Mouse (Mus musculus): ENCODE data around the gene Ubr2. TPM values are rescaled to one million over a fixed set of nuclear protein-coding genes. Genes with fewer than 3 reads are reported as not detected.

Gene Ubr2
- polyA plus RNA-seq, 1 experiment from 2014 or later: 7.0 TPM

GRCm38 (mm10) chr17:46926192-46926591, 84.2 kb downstream of the Ubr2 start:
- ATAC-seq (ENCODE audit: low read depth): no peak
- 56% methylated on average over 6 of the region's 6 CpGs for WGBS (ENCODE audit: insufficient replicate concordance)

GRCm38 (mm10) chr17:46920855-46921254, 89.5 kb downstream of the Ubr2 start:
- no peak overlapping the region for H3K27ac ChIP-seq
- H3K4me2 ChIP-seq: no peak overlapping the region
- H3K4me1 ChIP-seq (replicated peaks): no peaks in the 10 kb centered on the region
- no peak for ATAC-seq (ENCODE audit: low read depth)
- H3K27me3 ChIP-seq: no peaks in the 10 kb centered on the region
- 61% methylated on average over 6 of the region's 6 CpGs for WGBS (ENCODE audit: insufficient replicate concordance)
- H3K9me3 ChIP-seq (replicated peaks): no peaks in the 10 kb centered on the region
- H3K9ac ChIP-seq: no peak overlapping the region
- no peak overlapping the region for H3K4me3 ChIP-seq (replicated peaks)
- no peaks in the 10 kb centered on the region for H3K36me3 ChIP-seq
- DNase-seq: no peak

More at GRCm38 (mm10) chr17:46926192-46926591, 84.2 kb downstream of the Ubr2 start:
- no peak overlapping the region for H3K4me2 ChIP-seq
- H3K4me1 ChIP-seq (replicated peaks): peaks cover 15% of the 10 kb centered on the region
- H3K27me3 ChIP-seq: no peaks in the 10 kb centered on the region
- H3K9me3 ChIP-seq (replicated peaks): no peaks in the 10 kb centered on the region
- peaks cover 28% of the 10 kb centered on the region for H3K36me3 ChIP-seq
- H3K4me3 ChIP-seq (replicated peaks): no peak overlapping the region
- no peak overlapping the region for H3K27ac ChIP-seq
- H3K9ac ChIP-seq: no peak overlapping the region
- DNase-seq: no peak

GRCm38 (mm10) chr17:46918951-46919350, 91.4 kb downstream of the Ubr2 start:
- Histone ChIP-seq H3K4me3 (replicated peaks) (no peak overlapping the region), H3K36me3 (no peaks in the 10 kb centered on the region), H3K9me3 (replicated peaks) (no peaks in the 10 kb centered on the region), H3K27me3 (no peaks in the 10 kb centered on the region), H3K4me2 (no peak overlapping the region), H3K9ac (no peak overlapping the region), H3K27ac (no peak overlapping the region), H3K4me1 (replicated peaks) (no peaks in the 10 kb centered on the region)
- 36% methylated on average over 4 of the region's 4 CpGs for WGBS (ENCODE audit: insufficient replicate concordance)
- ATAC-seq (ENCODE audit: low read depth): no peak
- no peak for DNase-seq

DNA sequence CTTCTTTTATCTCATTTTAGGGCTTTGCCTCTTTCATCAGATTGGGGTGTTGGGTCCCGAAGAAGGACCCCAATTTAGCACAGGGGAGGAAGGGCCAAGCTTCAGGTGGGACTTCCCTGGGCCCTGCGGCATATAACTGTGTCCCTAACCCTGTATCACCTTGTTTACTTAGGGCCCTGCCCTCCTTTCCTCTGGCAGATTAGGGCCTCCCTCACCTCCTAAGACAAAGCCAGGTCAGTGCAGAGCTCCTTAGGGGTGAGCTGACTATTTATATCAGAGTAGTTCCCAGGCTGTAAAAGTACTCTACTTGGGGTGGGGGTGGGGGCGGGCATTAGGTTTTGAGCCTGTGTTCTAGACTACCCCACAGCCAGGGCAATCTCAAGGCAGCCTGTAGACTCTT, 95.2 kb downstream of the Ubr2 start:
- Histone ChIP-seq H3K27me3 (peaks cover 5% of the 10 kb centered on the region; the same call in 1 of the 2 replicates), H3K4me2 (no peak overlapping the region), H3K9ac (no peak overlapping the region), H3K36me3 (no peaks in the 10 kb centered on the region), H3K4me3 (replicated peaks) (no peak overlapping the region), H3K4me1 (replicated peaks) (no peaks in the 10 kb centered on the region), H3K27ac (no peak overlapping the region), H3K9me3 (replicated peaks) (no peaks in the 10 kb centered on the region)
- no peak for ATAC-seq (ENCODE audit: low read depth)
- DNase-seq: no peak
- 54% methylated on average over 3 of the region's 3 CpGs for WGBS (ENCODE audit: insufficient replicate concordance)

DNA sequence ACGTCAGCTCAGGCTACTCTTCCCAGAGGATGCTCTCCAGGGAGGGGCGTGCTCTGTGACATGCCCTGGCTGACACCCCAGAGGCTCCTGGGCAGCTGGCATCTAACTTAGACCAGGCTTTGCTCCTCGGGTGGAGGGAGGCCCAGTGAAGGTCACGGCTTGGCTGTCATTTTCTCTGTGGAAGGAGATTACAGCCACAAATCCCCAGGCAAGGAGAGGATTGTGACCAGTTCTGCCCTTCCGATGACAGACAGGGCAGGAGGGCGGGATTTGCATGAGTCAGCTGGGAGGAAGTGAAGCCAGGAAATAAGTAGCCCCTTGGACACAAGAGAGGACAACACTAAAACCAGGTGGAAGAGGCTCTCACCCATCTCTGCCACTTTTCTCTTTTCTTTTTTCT, 98.0 kb downstream of the Ubr2 start:
- Histone ChIP-seq H3K4me2 (no peak overlapping the region), H3K36me3 (no peaks in the 10 kb centered on the region), H3K27ac (no peak overlapping the region), H3K4me1 (replicated peaks) (no peaks in the 10 kb centered on the region), H3K27me3 (peaks cover 5% of the 10 kb centered on the region; the same call in 1 of the 2 replicates), H3K4me3 (replicated peaks) (no peak overlapping the region), H3K9me3 (replicated peaks) (no peaks in the 10 kb centered on the region), H3K9ac (no peak overlapping the region)
- no peak for ATAC-seq (ENCODE audit: low read depth)
- 22% methylated on average over 6 of the region's 6 CpGs for WGBS (ENCODE audit: insufficient replicate concordance)
- DNase-seq: no peak

- Histone ChIP-seq H3K36me3 (no peaks in the 10 kb centered on the region), H3K4me2 (no peak within 1 kb of the TSS), H3K4me1 (replicated peaks) (no peaks in the 10 kb centered on the region), H3K9ac (no peak within 1 kb of the TSS), H3K9me3 (replicated peaks) (no peaks in the 10 kb centered on the region), H3K4me3 (replicated peaks) (no peak within 1 kb of the TSS), H3K27me3 (peaks cover 5% of the 10 kb centered on the region; the same call in 1 of the 2 replicates), H3K27ac (no peak within 1 kb of the TSS)
- no peak for ATAC-seq (ENCODE audit: low read depth)
- WGBS (ENCODE audit: insufficient replicate concordance): 76% methylated on average over 10 of the region's 10 CpGs
- no peak for DNase-seq
Measured at GRCm38 (mm10) chr17:46910186-46910585, 100.2 kb downstream of the Ubr2 start, which contains the start of gene Prph2. Gene Prph2, plus strand, starts transcription at chr17:46910459.

DNA sequence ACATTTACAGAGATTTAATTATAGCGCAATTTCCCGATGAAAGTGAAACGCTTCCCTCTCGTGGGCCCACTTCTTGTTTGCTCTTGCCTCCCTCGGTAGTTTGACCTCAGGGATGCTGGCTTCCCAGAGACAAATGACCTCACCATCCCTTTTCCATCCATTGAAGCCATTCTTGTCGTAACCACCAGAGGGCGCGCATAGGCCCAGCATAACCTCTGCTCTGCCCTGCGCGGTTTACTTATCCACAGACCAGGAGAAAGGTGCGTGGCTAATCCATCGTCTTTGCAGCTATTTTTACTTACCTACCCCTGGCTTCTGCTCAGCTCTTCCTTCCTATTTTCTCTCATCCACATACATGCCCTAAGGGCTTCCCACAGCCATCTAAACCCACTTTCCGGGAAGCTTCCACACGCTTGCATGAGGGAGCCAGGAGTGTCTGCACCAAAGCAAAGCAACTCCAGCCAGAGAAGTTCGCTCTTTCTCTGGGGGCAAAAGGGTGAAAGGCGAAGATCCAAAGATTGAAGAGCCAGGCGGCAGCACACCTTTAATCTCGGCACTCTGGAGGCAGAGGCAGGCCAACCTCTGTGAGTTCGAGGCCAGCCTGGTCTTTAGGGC, 106.4 kb downstream of the Ubr2 start:
- DNase-seq (peak; percentile 60), ATAC-seq (ENCODE audit: low read depth) (peak; percentile 51; the same call in 1 of the 2 replicates)
- peaks cover 3% of the 10 kb centered on the region; the same call in 1 of the 2 replicates for H3K4me1 ChIP-seq (replicated peaks)
- H3K27me3 ChIP-seq: no peaks in the 10 kb centered on the region
- no peak overlapping the region for H3K4me2 ChIP-seq
- WGBS (ENCODE audit: insufficient replicate concordance): 18% methylated on average over 19 of the region's 19 CpGs
- no peak overlapping the region for H3K27ac ChIP-seq
- H3K9ac ChIP-seq: no peak overlapping the region
- no peaks in the 10 kb centered on the region for H3K36me3 ChIP-seq
- H3K4me3 ChIP-seq (replicated peaks): no peak overlapping the region
- H3K9me3 ChIP-seq (replicated peaks): no peaks in the 10 kb centered on the region

- Histone ChIP-seq H3K9me3 (replicated peaks) (no peaks in the 10 kb centered on the region), H3K36me3 (no peaks in the 10 kb centered on the region), H3K4me2 (no peak overlapping the region), H3K4me3 (replicated peaks) (no peak overlapping the region), H3K27ac (no peak overlapping the region), H3K9ac (no peak overlapping the region), H3K27me3 (no peaks in the 10 kb centered on the region), H3K4me1 (replicated peaks) (peaks cover 3% of the 10 kb centered on the region; the same call in 1 of the 2 replicates)
- ATAC-seq (ENCODE audit: low read depth) (no peak), DNase-seq (no peak)
- WGBS (ENCODE audit: insufficient replicate concordance): 45% methylated on average over 2 of the region's 2 CpGs
Measured at GRCm38 (mm10) chr17:46900941-46901340, 109.4 kb downstream of the Ubr2 start.

GRCm38 (mm10) chr17:46897221-46897950, 113.0 kb downstream of the Ubr2 start:
- no peak overlapping the region for H3K9ac ChIP-seq
- no peaks in the 10 kb centered on the region for H3K9me3 ChIP-seq (replicated peaks)
- H3K36me3 ChIP-seq: peaks cover 7% of the 10 kb centered on the region
- no peak overlapping the region for H3K4me2 ChIP-seq
- H3K27ac ChIP-seq: no peak overlapping the region
- ATAC-seq (ENCODE audit: low read depth): no peak
- 48% methylated on average over 13 of the region's 13 CpGs for WGBS (ENCODE audit: insufficient replicate concordance)
- no peak overlapping the region for H3K4me3 ChIP-seq (replicated peaks)
- H3K4me1 ChIP-seq (replicated peaks): peaks cover 16% of the 10 kb centered on the region
- H3K27me3 ChIP-seq: no peaks in the 10 kb centered on the region
- no peak for DNase-seq

- DNase-seq (no peak), ATAC-seq (ENCODE audit: low read depth) (no peak)
- Histone ChIP-seq H3K27ac (no peak overlapping the region), H3K9me3 (replicated peaks) (no peaks in the 10 kb centered on the region), H3K4me1 (replicated peaks) (peaks cover 30% of the 10 kb centered on the region), H3K4me3 (replicated peaks) (no peak overlapping the region), H3K4me2 (no peak overlapping the region), H3K36me3 (peaks cover 11% of the 10 kb centered on the region), H3K27me3 (no peaks in the 10 kb centered on the region), H3K9ac (no peak overlapping the region)
- WGBS (ENCODE audit: insufficient replicate concordance): 85% methylated on average over 9 of the region's 9 CpGs
Measured at GRCm38 (mm10) chr17:46895426-46895825, 114.9 kb downstream of the Ubr2 start.

GRCm38 (mm10) chr17:46890843-46891594, 119.3 kb downstream of the Ubr2 start:
- ATAC-seq (ENCODE audit: low read depth) (peak; percentile 42), DNase-seq (peak; percentile 35)
- WGBS (ENCODE audit: insufficient replicate concordance): 2% methylated on average over 63 of the region's 64 CpGs

More at GRCm38 (mm10) chr17:46890843-46891594, 119.3 kb downstream of the Ubr2 start:
- Histone ChIP-seq H3K9me3 (replicated peaks) (no peaks in the 10 kb centered on the region), H3K27me3 (no peaks in the 10 kb centered on the region), H3K27ac (peak overlapping the region; percentile 86), H3K36me3 (peaks cover 11% of the 10 kb centered on the region), H3K4me3 (replicated peaks) (peak overlapping the region; percentile 91), H3K9ac (peak overlapping the region; percentile 94), H3K4me2 (peak overlapping the region; percentile 100), H3K4me1 (replicated peaks) (peaks cover 67% of the 10 kb centered on the region)

Measured in liver, embryonic 13.5 days (tissue).